Mouse (Mus musculus) E14TG2a.4 (cell line): ENCODE results near the gene B4galt7.

Experiments used
- CTCF ChIP-seq: conservative IDR thresholded peaks from 2 replicates; pipeline ENCODE4 v1.5.1; 2014; ENCODE audit warnings: low read length
- NANOG ChIP-seq: IDR thresholded peaks from 2 replicates; pipeline ENCODE4 v1.6.1; 2014; ENCODE audit warnings: borderline replicate concordance, low read length, mixed read lengths
- POU5F1 ChIP-seq: IDR thresholded peaks from 2 replicates; pipeline ENCODE4 v1.6.1; 2014; ENCODE audit warnings: low read length, borderline replicate concordance

DNA sequence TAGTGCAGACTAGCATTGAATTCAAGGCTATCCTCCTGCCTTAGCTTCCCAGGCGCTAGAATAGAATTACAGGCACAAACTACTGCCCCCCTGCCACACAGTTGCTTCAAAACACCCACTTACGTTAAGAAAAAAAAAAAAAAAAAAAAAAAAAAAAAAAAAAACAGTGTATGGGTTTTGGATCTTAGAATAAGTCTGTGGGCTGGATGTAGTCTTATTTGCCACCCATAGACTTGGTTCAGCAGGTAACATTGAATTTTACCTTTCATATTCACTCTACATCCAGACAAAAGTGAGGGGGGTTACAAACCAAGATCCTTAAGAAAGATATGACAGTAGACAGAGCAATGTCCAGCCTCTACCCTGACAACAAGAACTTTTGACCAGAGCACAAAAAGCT lies 31.7 kb upstream of the B4galt7 start:
- TF ChIP-seq CTCF (no peak), NANOG (no peak), POU5F1 (no peak)
